Mouse (Mus musculus) E14TG2a.4 (cell line): ENCODE data around the gene Sft2d2.

Source experiments
- CTCF ChIP-seq: conservative IDR thresholded peaks from 2 replicates; pipeline ENCODE4 v1.5.1; 2014; ENCODE audit warnings: low read length
- NANOG ChIP-seq: IDR thresholded peaks from 2 replicates; pipeline ENCODE4 v1.6.1; 2014; ENCODE audit warnings: borderline replicate concordance, low read length, mixed read lengths
- POU5F1 ChIP-seq: IDR thresholded peaks from 2 replicates; pipeline ENCODE4 v1.6.1; 2014; ENCODE audit warnings: low read length, borderline replicate concordance

GRCm38 (mm10) chr1:165178075-165178474 is 16.2 kb downstream of the Sft2d2 start:
- TF ChIP-seq CTCF (no peak), POU5F1 (no peak), NANOG (no peak)
